In genomic region chr8:123734486-123734885, GRCm38 (mm10) we compare ENCODE assay signal across 18 mouse cellular contexts.
"Had no signal": no experiment of that assay in that cellular context is flagged by ENCODE, and none has a peak within 500 bp of the region (broad histone marks: within the 10 kb centered on the region; RNA-seq: fewer than 3 reads in every experiment).

No protein-coding gene starts in this region.

- H3K4me3 ChIP-seq: layer of hippocampus, adult 2 months; limb, embryonic 13.5 days; midbrain, embryonic 10.5 days; myocyte; neural tube, embryonic 15.5 days had no signal

- H3K27ac ChIP-seq: layer of hippocampus, adult 2 months; limb, embryonic 13.5 days; midbrain, embryonic 10.5 days; neural tube, embryonic 15.5 days had no signal

- H3K36me3 ChIP-seq: limb, embryonic 13.5 days; midbrain, embryonic 10.5 days; neural tube, embryonic 15.5 days had no signal

- H3K4me2 ChIP-seq: limb, embryonic 13.5 days; liver, embryonic 11.5 days; lung, embryonic 14.5 days; neural tube, embryonic 15.5 days had no signal

- DNase-seq: kidney, adult 9 months; kidney, postnatal 10 days; kidney, postnatal 4 days; left cerebral cortex, postnatal 4 days; lung, embryonic 14.5 days; lung, postnatal 10 days; lung, postnatal 4 days; midbrain, embryonic 14.5 days; right cerebral cortex, adult 18-20 months; right cerebral cortex, postnatal 25 days; thymus, adult 2 months; thymus, postnatal 36 days had no signal

- H3K9me3 ChIP-seq: limb, embryonic 13.5 days; midbrain, embryonic 10.5 days; neural tube, embryonic 15.5 days had no signal

- H3K27me3 ChIP-seq: neural tube, embryonic 15.5 days had no signal

- H3K9ac ChIP-seq: limb, embryonic 13.5 days; lung, embryonic 14.5 days; neural tube, embryonic 15.5 days had no signal
